Mouse (Mus musculus): Measurements from ENCODE around the gene Apobr. TPM values are rescaled to one million over a fixed set of nuclear protein-coding genes. Genes with fewer than 3 reads are reported as not detected.

Gene Apobr
- 0.34 and 0.81 TPM in 2 replicates for polyA plus RNA-seq (2015; fragmentation: Nextera tagmentation; extraction: Ambion mirVana)

DNA sequence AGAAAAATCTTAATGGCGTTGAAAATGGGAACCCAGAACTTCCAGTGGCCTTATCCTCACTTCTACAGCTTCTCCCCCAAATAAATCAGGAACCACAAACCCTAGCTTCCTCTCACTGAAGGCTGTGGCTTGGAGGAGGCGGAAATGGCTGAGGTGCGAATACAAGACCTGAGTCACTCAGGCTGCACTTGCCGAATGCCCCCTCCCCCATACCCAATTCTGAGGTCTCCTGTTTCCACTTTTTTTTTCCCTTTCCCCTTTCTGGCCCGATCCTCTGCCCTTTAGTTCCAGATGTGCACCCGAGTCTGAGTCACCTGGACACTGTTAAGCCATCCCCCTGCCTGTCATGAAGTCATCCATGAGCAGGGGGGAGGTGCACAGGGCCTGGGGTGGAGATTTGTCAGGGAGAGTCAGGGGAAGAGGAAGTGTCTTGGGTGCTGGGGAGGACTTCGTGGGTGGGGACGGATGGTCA is at the start of gene Apobr:
Apobr (plus strand) TSS at position 437 of the 472 bp plus-strand sequence.
- Histone ChIP-seq H3K9me3 (replicated peaks) (no peaks in the 10 kb centered on the region), H3K27ac (0 out of 2 replicates have a peak within 1 kb of the TSS, but pooled peaks have one; percentile 83), H3K4me3 (peak within 1 kb of the TSS; percentile 67), H3K27me3 (peaks cover 21% of the 10 kb centered on the region), H3K9ac (no peak within 1 kb of the TSS), H3K4me2 (peak within 1 kb of the TSS; percentile 91), H3K4me1 (replicated peaks) (peaks cover 14% of the 10 kb centered on the region; the same call in 1 of the 2 replicates), H3K36me3 (no peaks in the 10 kb centered on the region; the same call in 1 of the 2 replicates)
- 68% methylated on average over 8 of the region's 8 CpGs for WGBS
- no peak for ATAC-seq (replicated peaks; ENCODE audit: insufficient number of reproducible peaks, insufficient read depth, low FRiP score, low read depth)

DNA sequence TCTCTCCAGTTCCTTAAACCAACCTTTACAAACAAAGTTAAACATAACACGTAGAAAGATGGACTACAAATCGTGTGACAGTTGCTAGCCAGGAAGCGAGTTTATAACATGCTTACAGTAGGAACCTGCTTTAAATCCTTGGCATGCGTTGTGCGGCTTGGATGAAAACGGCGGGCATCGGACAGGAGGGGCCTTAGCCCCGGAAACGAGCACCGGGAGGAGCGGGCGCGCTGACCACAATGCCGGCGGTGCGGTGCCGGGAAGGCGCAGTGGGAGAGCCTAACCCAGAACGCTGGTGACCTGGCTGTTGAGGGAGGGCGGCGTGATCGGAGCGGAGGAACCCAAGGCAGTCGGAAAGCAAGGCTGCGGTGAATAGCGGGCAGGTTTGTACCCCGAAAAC is 49.0 kb upstream of the Apobr start:
- peaks cover 9% of the 10 kb centered on the region for H3K27me3 ChIP-seq
- no peak for ATAC-seq (replicated peaks; ENCODE audit: insufficient number of reproducible peaks, insufficient read depth, low FRiP score, low read depth)
- no peaks in the 10 kb centered on the region; the same call in 1 of the 2 replicates for H3K4me1 ChIP-seq (replicated peaks)
- WGBS = 2% methylated on average over 28 of the region's 28 CpGs
- peak overlapping the region; percentile 48 for H3K4me3 ChIP-seq
- no peaks in the 10 kb centered on the region for H3K36me3 ChIP-seq
- no peak overlapping the region for H3K27ac ChIP-seq
- peak overlapping the region; percentile 48 for H3K9ac ChIP-seq
- peak overlapping the region; percentile 75 for H3K4me2 ChIP-seq
- no peaks in the 10 kb centered on the region for H3K9me3 ChIP-seq (replicated peaks)

- Histone ChIP-seq H3K4me1 (replicated peaks) (no peaks in the 10 kb centered on the region; the same call in 1 of the 2 replicates), H3K9ac (no peak overlapping the region), H3K4me2 (peak overlapping the region; percentile 75), H3K27me3 (peaks cover 9% of the 10 kb centered on the region), H3K36me3 (no peaks in the 10 kb centered on the region), H3K27ac (no peak overlapping the region), H3K9me3 (replicated peaks) (no peaks in the 10 kb centered on the region), H3K4me3 (peak overlapping the region; percentile 48)
- 57% methylated on average over 9 of the region's 9 CpGs for WGBS
- no peak for ATAC-seq (replicated peaks; ENCODE audit: insufficient number of reproducible peaks, insufficient read depth, low FRiP score, low read depth)
These were observed 48.3 kb upstream of the Apobr start for GRCm38 (mm10) chr7:126536466-126536865.

- H3K9me3 ChIP-seq (replicated peaks) = no peaks in the 10 kb centered on the region
- no peaks in the 10 kb centered on the region; the same call in 1 of the 2 replicates for H3K4me1 ChIP-seq (replicated peaks)
- no peaks in the 10 kb centered on the region for H3K36me3 ChIP-seq
- H3K27ac ChIP-seq = no peak overlapping the region
- 68% methylated on average over 5 of the region's 5 CpGs for WGBS
- no peak for ATAC-seq (replicated peaks; ENCODE audit: insufficient number of reproducible peaks, insufficient read depth, low FRiP score, low read depth)
- no peak overlapping the region for H3K4me3 ChIP-seq
- no peak overlapping the region for H3K9ac ChIP-seq
- H3K27me3 ChIP-seq = peaks cover 9% of the 10 kb centered on the region
- H3K4me2 ChIP-seq = no peak overlapping the region
These were observed 46.7 kb upstream of the Apobr start for GRCm38 (mm10) chr7:126537820-126538585.

DNA sequence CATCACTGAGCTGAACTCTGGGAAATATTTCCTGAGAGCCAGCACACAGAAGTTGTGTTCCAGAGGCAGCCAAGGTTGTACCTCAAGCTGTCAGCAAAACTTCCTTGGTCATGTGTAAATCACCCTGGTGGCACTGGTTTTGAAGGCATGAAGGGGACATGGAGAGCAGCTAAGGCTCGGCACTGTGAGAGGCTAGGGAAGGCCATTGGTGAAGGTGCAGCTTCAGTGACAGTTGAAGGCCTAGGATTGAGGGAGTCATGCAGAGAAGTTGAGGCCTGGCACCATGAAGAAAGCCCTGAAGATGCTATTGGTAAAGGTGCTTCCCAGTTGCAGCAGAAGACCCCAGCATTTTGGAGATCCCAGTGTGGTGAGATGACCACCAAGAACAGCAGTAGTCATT is 43.1 kb upstream of the Apobr start:
- WGBS = 69% methylated on average over 1 of the region's 1 CpGs
- Histone ChIP-seq H3K27me3 (peaks cover 6% of the 10 kb centered on the region), H3K9ac (no peak overlapping the region), H3K4me2 (no peak overlapping the region), H3K9me3 (replicated peaks) (no peaks in the 10 kb centered on the region), H3K27ac (no peak overlapping the region), H3K4me3 (no peak overlapping the region), H3K4me1 (replicated peaks) (no peaks in the 10 kb centered on the region), H3K36me3 (peaks cover 13% of the 10 kb centered on the region)
- ATAC-seq (replicated peaks; ENCODE audit: insufficient number of reproducible peaks, insufficient read depth, low FRiP score, low read depth) = no peak

DNA sequence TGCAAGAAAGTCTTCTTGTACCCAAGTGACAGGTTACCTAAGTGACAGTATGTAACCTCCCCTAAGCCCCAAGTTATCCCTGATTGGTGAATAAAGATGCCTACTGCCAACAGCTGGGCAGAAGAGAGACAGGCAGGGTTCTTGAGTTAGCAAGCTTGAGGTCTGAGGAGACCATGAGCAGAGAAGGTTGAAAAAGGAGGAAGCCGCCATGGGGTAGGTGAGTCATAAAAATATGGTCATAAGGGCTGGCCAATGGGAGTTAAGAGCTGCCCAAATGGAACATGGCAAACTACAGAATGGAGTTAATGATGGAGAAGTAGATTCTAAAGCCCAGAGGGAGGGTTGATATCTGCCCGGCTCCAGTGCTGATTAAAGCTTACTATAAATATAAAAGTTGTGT is 39.1 kb upstream of the Apobr start:
- Histone ChIP-seq H3K4me1 (replicated peaks) (no peaks in the 10 kb centered on the region), H3K4me2 (no peak overlapping the region), H3K9me3 (replicated peaks) (no peaks in the 10 kb centered on the region), H3K9ac (no peak overlapping the region), H3K4me3 (no peak overlapping the region), H3K36me3 (peaks cover 51% of the 10 kb centered on the region), H3K27me3 (no peaks in the 10 kb centered on the region), H3K27ac (no peak overlapping the region)
- WGBS = 85% methylated on average over 2 of the region's 2 CpGs
- no peak for ATAC-seq (replicated peaks; ENCODE audit: insufficient number of reproducible peaks, insufficient read depth, low FRiP score, low read depth)

GRCm38 (mm10) chr7:126554796-126555195 is 29.9 kb upstream of the Apobr start:
- H3K9me3 ChIP-seq (replicated peaks) = no peaks in the 10 kb centered on the region
- WGBS = 95% methylated on average over 1 of the region's 1 CpGs
- H3K36me3 ChIP-seq = peaks cover 97% of the 10 kb centered on the region
- no peaks in the 10 kb centered on the region for H3K4me1 ChIP-seq (replicated peaks)
- no peak overlapping the region for H3K4me2 ChIP-seq
- no peak overlapping the region for H3K4me3 ChIP-seq
- ATAC-seq (replicated peaks; ENCODE audit: insufficient number of reproducible peaks, insufficient read depth, low FRiP score, low read depth) = no peak
- no peak overlapping the region for H3K27ac ChIP-seq
- H3K9ac ChIP-seq = no peak overlapping the region
- no peaks in the 10 kb centered on the region for H3K27me3 ChIP-seq

- no peak overlapping the region for H3K4me3 ChIP-seq
- no peak overlapping the region for H3K27ac ChIP-seq
- no peak overlapping the region for H3K9ac ChIP-seq
- no peaks in the 10 kb centered on the region for H3K4me1 ChIP-seq (replicated peaks)
- H3K27me3 ChIP-seq = no peaks in the 10 kb centered on the region
- no peaks in the 10 kb centered on the region for H3K9me3 ChIP-seq (replicated peaks)
- no peak overlapping the region for H3K4me2 ChIP-seq
- no peak for ATAC-seq (replicated peaks; ENCODE audit: insufficient number of reproducible peaks, insufficient read depth, low FRiP score, low read depth)
- H3K36me3 ChIP-seq = peaks cover 94% of the 10 kb centered on the region
- 93% methylated on average over 5 of the region's 5 CpGs for WGBS
These were observed 28.1 kb upstream of the Apobr start for GRCm38 (mm10) chr7:126556635-126557034.

- H3K4me1 ChIP-seq (replicated peaks) = peaks cover 8% of the 10 kb centered on the region
- peak; percentile 50 for ATAC-seq (replicated peaks; ENCODE audit: insufficient number of reproducible peaks, insufficient read depth, low FRiP score, low read depth)
- under 1% methylated on average over 28 of the region's 28 CpGs for WGBS
These were observed 19.0 kb upstream of the Apobr start for GRCm38 (mm10) chr7:126565693-126566092.

GRCm38 (mm10) chr7:126566094-126566765 is 18.5 kb upstream of the Apobr start, which contains the start of gene Eif3c:
TSS of gene Eif3c (minus strand) at chr7:126566411.
- under 1% methylated on average over 46 of the region's 46 CpGs for WGBS
- Histone ChIP-seq H3K36me3 (peaks cover 31% of the 10 kb centered on the region), H3K9me3 (replicated peaks) (no peaks in the 10 kb centered on the region), H3K4me3 (peak within 1 kb of the TSS; percentile 84), H3K27me3 (no peaks in the 10 kb centered on the region), H3K4me2 (peak within 1 kb of the TSS; percentile 77), H3K4me1 (replicated peaks) (peaks cover 8% of the 10 kb centered on the region), H3K9ac (peak within 1 kb of the TSS; percentile 85), H3K27ac (peak within 1 kb of the TSS; percentile 84)
- ATAC-seq (replicated peaks; ENCODE audit: insufficient number of reproducible peaks, insufficient read depth, low FRiP score, low read depth) = peak; percentile 87

More at GRCm38 (mm10) chr7:126565693-126566092, 19.0 kb upstream of the Apobr start:
- peak overlapping the region; percentile 84 for H3K4me3 ChIP-seq
- no peaks in the 10 kb centered on the region for H3K27me3 ChIP-seq
- peaks cover 37% of the 10 kb centered on the region for H3K36me3 ChIP-seq
- H3K4me2 ChIP-seq = peak overlapping the region; percentile 77
- H3K27ac ChIP-seq = peak overlapping the region; percentile 84
- peak overlapping the region; percentile 85 for H3K9ac ChIP-seq
- no peaks in the 10 kb centered on the region for H3K9me3 ChIP-seq (replicated peaks)

- Histone ChIP-seq H3K27me3 (no peaks in the 10 kb centered on the region), H3K4me1 (replicated peaks) (peaks cover 4% of the 10 kb centered on the region; the same call in 1 of the 2 replicates), H3K9me3 (replicated peaks) (no peaks in the 10 kb centered on the region), H3K4me2 (no peak overlapping the region), H3K9ac (no peak overlapping the region), H3K36me3 (peaks cover 13% of the 10 kb centered on the region; the same call in 1 of the 2 replicates), H3K4me3 (no peak overlapping the region), H3K27ac (no peak overlapping the region)
- no peak for ATAC-seq (replicated peaks; ENCODE audit: insufficient number of reproducible peaks, insufficient read depth, low FRiP score, low read depth)
- WGBS = 55% methylated on average over 8 of the region's 8 CpGs
These were observed 7.8 kb upstream of the Apobr start for GRCm38 (mm10) chr7:126576946-126577345.

Measured in heart, embryonic 15.5 days (tissue).